Mouse (Mus musculus): ENCODE measurements around the gene Gmeb2.

DNA sequence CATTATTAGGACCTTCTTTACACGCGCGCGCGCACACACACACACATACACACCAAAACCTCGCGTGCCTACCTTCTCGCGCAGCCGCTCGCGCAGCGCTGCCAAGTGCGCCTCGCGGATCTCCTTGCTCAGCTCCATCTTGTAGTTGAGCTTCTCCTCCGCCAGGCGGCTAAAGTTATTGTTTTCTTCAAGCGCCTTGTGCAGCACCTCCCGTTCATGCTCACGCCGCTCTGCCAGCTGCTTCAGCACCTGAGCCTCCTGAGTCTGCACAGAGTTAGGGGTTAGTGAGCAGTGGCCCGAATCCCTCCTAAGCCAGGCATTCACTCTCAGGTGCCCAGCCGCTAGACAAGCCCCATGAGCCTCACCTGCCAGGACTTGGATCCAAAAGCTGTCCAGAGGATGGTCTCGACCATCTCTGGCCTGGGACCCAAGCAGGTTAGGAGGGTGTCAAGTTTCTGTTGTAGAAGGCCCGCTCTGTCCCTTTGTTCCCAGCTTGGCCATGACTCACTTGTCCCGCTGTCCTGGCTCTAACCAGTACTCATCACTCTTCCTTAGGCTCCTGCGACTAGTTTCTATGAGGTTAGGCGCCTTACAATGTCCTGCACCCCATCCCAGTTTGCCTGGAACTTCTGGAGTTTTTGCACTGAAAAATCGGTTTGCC is 19.4 kb upstream of the Gmeb2 start:
- TF ChIP-seq IRF4 (IDR thresholded peaks at IDR 0.05; ENCODE audit: low read depth, low read length): no peak
- no peak for TF ChIP-seq ZMIZ1 (IDR thresholded peaks at IDR 0.05; ENCODE audit: low read depth, low read length)
- no peak for TF ChIP-seq MAFK (IDR thresholded peaks at IDR 0.05; ENCODE audit: insufficient replicate concordance, low read length)
- TF ChIP-seq RCOR1 (conservative IDR thresholded peaks at IDR 0.05; ENCODE audit: low read depth, low read length): no peak
- TF ChIP-seq POLR2A (IDR thresholded peaks at IDR 0.05; ENCODE audit: low read depth, low read length): no peak
- no peak for TF ChIP-seq BHLHE40 (IDR thresholded peaks at IDR 0.05; ENCODE audit: low read depth, low read length)
- TF ChIP-seq ZC3H11A (IDR thresholded peaks at IDR 0.05; ENCODE audit: low read depth, low read length): no peak
- TF ChIP-seq CTCF (conservative IDR thresholded peaks at IDR 0.05 in 1 of 2, IDR thresholded peaks at IDR 0.05 in 1 of 2; ENCODE audit: low read depth in 2 of 2, low read length in 2 of 2): no peak
